Mouse (Mus musculus): ENCODE data around the gene Olfr670. TPM values are rescaled to one million over a fixed set of nuclear protein-coding genes. Genes with fewer than 3 reads are reported as not detected.
"Not testable (repeated sequence)": the region's sequence is repeated elsewhere in the genome, so short reads cannot be mapped to it uniquely, and the experiment has no call there.

Gene Olfr670
- polyA plus RNA-seq (2015; fragmentation: Nextera tagmentation; extraction: Ambion mirVana): not detected in 2 replicates

GRCm38 (mm10) chr7:104962520-104962919, at the start of gene Olfr670:
Gene Olfr670, minus strand, starts transcription at chr7:104962620.
- Histone ChIP-seq H3K9me3 (no peaks in the 10 kb centered on the region), H3K27me3 (no peaks in the 10 kb centered on the region), H3K27ac (no peak within 1 kb of the TSS), H3K36me3 (no peaks in the 10 kb centered on the region), H3K4me2 (no peak within 1 kb of the TSS), H3K4me3 (no peak within 1 kb of the TSS), H3K4me1 (no peaks in the 10 kb centered on the region), H3K9ac (no peak within 1 kb of the TSS)
- 74% methylated on average over 1 of the region's 1 CpGs for WGBS
- no peak for ATAC-seq (ENCODE audit: insufficient number of reproducible peaks, low FRiP score, low TSS enrichment, low read depth)

GRCm38 (mm10) chr7:105001929-105002328, 39.5 kb upstream of the Olfr670 start, which contains the start of gene Olfr672:
Gene Olfr672, minus strand, starts transcription at chr7:105002029.
- Histone ChIP-seq H3K9ac (no peak within 1 kb of the TSS), H3K4me3 (no peak within 1 kb of the TSS), H3K36me3 (no peaks in the 10 kb centered on the region), H3K9me3 (no peaks in the 10 kb centered on the region), H3K4me2 (no peak within 1 kb of the TSS), H3K27me3 (no peaks in the 10 kb centered on the region), H3K4me1 (no peaks in the 10 kb centered on the region), H3K27ac (no peak within 1 kb of the TSS)
- no peak for ATAC-seq (ENCODE audit: insufficient number of reproducible peaks, low FRiP score, low TSS enrichment, low read depth)

- 79% methylated on average over 1 of the region's 1 CpGs for WGBS
- no peak within 1 kb of the TSS for H3K27ac ChIP-seq
- no peak within 1 kb of the TSS for H3K4me2 ChIP-seq
- no peaks in the 10 kb centered on the region for H3K27me3 ChIP-seq
- H3K9me3 ChIP-seq: no peaks in the 10 kb centered on the region
- no peak within 1 kb of the TSS for H3K9ac ChIP-seq
- no peaks in the 10 kb centered on the region for H3K36me3 ChIP-seq
- H3K4me1 ChIP-seq: no peaks in the 10 kb centered on the region
- no peak within 1 kb of the TSS for H3K4me3 ChIP-seq
- ATAC-seq (ENCODE audit: insufficient number of reproducible peaks, low FRiP score, low TSS enrichment, low read depth): no peak
Measured at GRCm38 (mm10) chr7:104979026-104979425, 16.6 kb upstream of the Olfr670 start, which contains the start of gene Olfr671. Gene Olfr671, minus strand, starts transcription at chr7:104979126.

- not testable (repeated sequence) for H3K27ac ChIP-seq; H3K4me3 ChIP-seq; H3K27me3 ChIP-seq; H3K4me1 ChIP-seq; H3K9me3 ChIP-seq; ATAC-seq (ENCODE audit: insufficient number of reproducible peaks, low FRiP score, low TSS enrichment, low read depth); H3K9ac ChIP-seq; H3K36me3 ChIP-seq; H3K4me2 ChIP-seq
- WGBS: 70% methylated on average over 2 of the region's 2 CpGs
Measured at GRCm38 (mm10) chr7:104972507-104972906, 10.1 kb upstream of the Olfr670 start.

- not testable (repeated sequence) for H3K4me3 ChIP-seq; H3K4me2 ChIP-seq; H3K4me1 ChIP-seq; ATAC-seq (ENCODE audit: insufficient number of reproducible peaks, low FRiP score, low TSS enrichment, low read depth); H3K9ac ChIP-seq; H3K9me3 ChIP-seq; H3K27me3 ChIP-seq; H3K36me3 ChIP-seq; H3K27ac ChIP-seq
- WGBS: 89% methylated on average over 16 of the region's 16 CpGs
Measured at GRCm38 (mm10) chr7:104950234-104950633, 12.2 kb downstream of the Olfr670 start.

- ATAC-seq (ENCODE audit: insufficient number of reproducible peaks, low FRiP score, low TSS enrichment, low read depth): no peak
- Histone ChIP-seq H3K4me2 (no peak within 1 kb of the TSS), H3K4me3 (no peak within 1 kb of the TSS), H3K9me3 (no peaks in the 10 kb centered on the region), H3K27me3 (no peaks in the 10 kb centered on the region), H3K27ac (no peak within 1 kb of the TSS), H3K4me1 (no peaks in the 10 kb centered on the region), H3K9ac (no peak within 1 kb of the TSS), H3K36me3 (no peaks in the 10 kb centered on the region)
- WGBS: 79% methylated on average over 1 of the region's 1 CpGs
Measured at GRCm38 (mm10) chr7:104933940-104934339, 28.5 kb downstream of the Olfr670 start, which contains the start of gene Olfr669. Gene Olfr669, plus strand, starts transcription at chr7:104934240.

- H3K4me2 ChIP-seq: no peak within 1 kb of the TSS
- H3K9ac ChIP-seq: no peak within 1 kb of the TSS
- ATAC-seq (ENCODE audit: insufficient number of reproducible peaks, low FRiP score, low TSS enrichment, low read depth): no peak
- H3K4me1 ChIP-seq: no peaks in the 10 kb centered on the region
- H3K4me3 ChIP-seq: no peak within 1 kb of the TSS
- H3K36me3 ChIP-seq: no peaks in the 10 kb centered on the region
- H3K27ac ChIP-seq: no peak within 1 kb of the TSS
- WGBS: 75% methylated on average over 1 of the region's 1 CpGs
- no peaks in the 10 kb centered on the region for H3K9me3 ChIP-seq
- no peaks in the 10 kb centered on the region for H3K27me3 ChIP-seq
Measured at GRCm38 (mm10) chr7:104927957-104928356, 34.5 kb downstream of the Olfr670 start, which contains the start of gene Olfr668. Gene Olfr668, minus strand, starts transcription at chr7:104928057.

GRCm38 (mm10) chr7:104921382-104921781, 41.0 kb downstream of the Olfr670 start, which contains the start of gene Olfr667:
Gene Olfr667, minus strand, starts transcription at chr7:104921482.
- H3K4me3 ChIP-seq: no peak within 1 kb of the TSS

More at GRCm38 (mm10) chr7:104921382-104921781, 41.0 kb downstream of the Olfr670 start, which contains the start of gene Olfr667:
- no peak for ATAC-seq (ENCODE audit: insufficient number of reproducible peaks, low FRiP score, low TSS enrichment, low read depth)
- Histone ChIP-seq H3K4me2 (no peak within 1 kb of the TSS), H3K9ac (no peak within 1 kb of the TSS), H3K36me3 (no peaks in the 10 kb centered on the region), H3K9me3 (no peaks in the 10 kb centered on the region), H3K27ac (no peak within 1 kb of the TSS), H3K4me1 (no peaks in the 10 kb centered on the region), H3K27me3 (no peaks in the 10 kb centered on the region)
- 76% methylated on average over 1 of the region's 1 CpGs for WGBS

Other genes with a start within 250 kb of the Olfr670 start
- not detected in 2 replicates for gene Usp17le, start 185.2 kb downstream of the Olfr670 start, polyA plus RNA-seq (2015; fragmentation: Nextera tagmentation; extraction: Ambion mirVana)
- gene Usp17lb, start 120.0 kb downstream of the Olfr670 start, polyA plus RNA-seq (2015; fragmentation: Nextera tagmentation; extraction: Ambion mirVana): not detected in 2 replicates
- not detected in 2 replicates for gene Usp17la, start 105.6 kb downstream of the Olfr670 start, polyA plus RNA-seq (2015; fragmentation: Nextera tagmentation; extraction: Ambion mirVana)
- gene Olfr665, start 84.6 kb downstream of the Olfr670 start, polyA plus RNA-seq (2015; fragmentation: Nextera tagmentation; extraction: Ambion mirVana): not detected in 2 replicates
- 0.19 TPM in 1 of 2 replicates, not detected in the other for gene Olfr666, start 66.7 kb downstream of the Olfr670 start, polyA plus RNA-seq (2015; fragmentation: Nextera tagmentation; extraction: Ambion mirVana)
- gene Olfr667, start 41.1 kb downstream of the Olfr670 start, polyA plus RNA-seq (2015; fragmentation: Nextera tagmentation; extraction: Ambion mirVana): not detected in 2 replicates
- not detected in 2 replicates for gene Olfr668, start 34.6 kb downstream of the Olfr670 start, polyA plus RNA-seq (2015; fragmentation: Nextera tagmentation; extraction: Ambion mirVana)
- gene Olfr669, start 28.4 kb downstream of the Olfr670 start, polyA plus RNA-seq (2015; fragmentation: Nextera tagmentation; extraction: Ambion mirVana): not detected in 2 replicates
- not detected in 2 replicates for gene Olfr671, start 16.5 kb upstream of the Olfr670 start, polyA plus RNA-seq (2015; fragmentation: Nextera tagmentation; extraction: Ambion mirVana)
- not detected in 2 replicates for gene Olfr672, start 39.4 kb upstream of the Olfr670 start, polyA plus RNA-seq (2015; fragmentation: Nextera tagmentation; extraction: Ambion mirVana)
- gene Olfr675, start 65.8 kb upstream of the Olfr670 start, polyA plus RNA-seq (2015; fragmentation: Nextera tagmentation; extraction: Ambion mirVana): not detected in 2 replicates
- gene Olfr676, start 70.1 kb upstream of the Olfr670 start, polyA plus RNA-seq (2015; fragmentation: Nextera tagmentation; extraction: Ambion mirVana): not detected in 2 replicates
- gene Olfr677, start 88.8 kb upstream of the Olfr670 start, polyA plus RNA-seq (2015; fragmentation: Nextera tagmentation; extraction: Ambion mirVana): not detected in 2 replicates
- gene Olfr678, start 101.9 kb upstream of the Olfr670 start, polyA plus RNA-seq (2015; fragmentation: Nextera tagmentation; extraction: Ambion mirVana): not detected in 2 replicates
- gene Olfr679, start 118.6 kb upstream of the Olfr670 start, polyA plus RNA-seq (2015; fragmentation: Nextera tagmentation; extraction: Ambion mirVana): not detected in 2 replicates
- not detected in 2 replicates for gene Olfr680-ps1, start 130.2 kb upstream of the Olfr670 start, polyA plus RNA-seq (2015; fragmentation: Nextera tagmentation; extraction: Ambion mirVana)
- not detected in 2 replicates for gene Olfr681, start 154.2 kb upstream of the Olfr670 start, polyA plus RNA-seq (2015; fragmentation: Nextera tagmentation; extraction: Ambion mirVana)
- not detected in 2 replicates for gene Olfr683, start 184.4 kb upstream of the Olfr670 start, polyA plus RNA-seq (2015; fragmentation: Nextera tagmentation; extraction: Ambion mirVana)
- gene Olfr684, start 201.0 kb upstream of the Olfr670 start, polyA plus RNA-seq (2015; fragmentation: Nextera tagmentation; extraction: Ambion mirVana): not detected in 2 replicates
- not detected in 2 replicates for gene Olfr685, start 223.4 kb upstream of the Olfr670 start, polyA plus RNA-seq (2015; fragmentation: Nextera tagmentation; extraction: Ambion mirVana)
- not detected in 2 replicates for gene Olfr686, start 244.9 kb upstream of the Olfr670 start, polyA plus RNA-seq (2015; fragmentation: Nextera tagmentation; extraction: Ambion mirVana)